Mouse (Mus musculus) forebrain, embryonic 13.5 days (tissue): ENCODE measurements around the gene Ackr3. TPM values are rescaled to one million over a fixed set of nuclear protein-coding genes. Genes with fewer than 3 reads are reported as not detected.

Source experiments
- polyA plus RNA-seq: library from polyadenylated mRNA; unstranded; fragments of >200 nt; fragmentation: Nextera tagmentation; extraction: Ambion mirVana; gene quantifications from 2 replicates; pipeline ENCODE4 v1.2.1, GENCODE M21; 2015

The Ackr3 gene
- polyA plus RNA-seq, 1 experiment from 2014 or later: 28.5 TPM

Other genes with a start within 250 kb of the Ackr3 start
- 0.14 and 0.19 TPM in 2 replicates for gene Asb18, start 189.3 kb upstream of the Ackr3 start, polyA plus RNA-seq
- 0.62 and 0.93 TPM in 2 replicates for gene Iqca, start 50.6 kb upstream of the Ackr3 start, polyA plus RNA-seq